Mouse (Mus musculus) ES-Bruce4 (cell line): ENCODE results near the gene Olah. TPM values are rescaled to one million over a fixed set of nuclear protein-coding genes. Genes with fewer than 3 reads are reported as not detected.

Source experiments
- H3K27ac ChIP-seq: 2 replicates; pipeline ENCODE4 v1.5.1; 2012; ENCODE audit warnings: low read length, inconsistent platforms; ENCODE audit not compliant: insufficient read depth
- H3K27me3 ChIP-seq: 2 replicates; pipeline ENCODE4 v1.6.1; 2012; ENCODE audit warnings: mild to moderate bottlenecking, low read length, inconsistent platforms; ENCODE audit not compliant: control insufficient read depth, poor library complexity, insufficient read depth, severe bottlenecking
- H3K36me3 ChIP-seq: 2 replicates; pipeline ENCODE4 v1.6.1; 2012; ENCODE audit warnings: inconsistent platforms, mild to moderate bottlenecking, low read length, moderate library complexity; ENCODE audit not compliant: control insufficient read depth, poor library complexity, insufficient read depth, severe bottlenecking
- H3K4me1 ChIP-seq: one replicate; pipeline ENCODE4 v1.8.1; 2011; ENCODE audit warnings: low read length; ENCODE audit not compliant: control insufficient read depth, insufficient read depth
- H3K4me3 ChIP-seq: 2 replicates; pipeline ENCODE4 v1.5.1; 2011; ENCODE audit warnings: low read depth, mild to moderate bottlenecking, low read length
- H3K9ac ChIP-seq: 2 replicates; pipeline ENCODE4 v1.6.1; 2012; ENCODE audit warnings: low read depth, mild to moderate bottlenecking, inconsistent platforms; ENCODE audit not compliant: poor library complexity, severe bottlenecking
- H3K9me3 ChIP-seq: replicated peaks from 2 replicates; pipeline ENCODE4 v1.6.1; 2012; ENCODE audit warnings: mild to moderate bottlenecking, low read length, inconsistent platforms; ENCODE audit not compliant: control insufficient read depth, poor library complexity, insufficient read depth, severe bottlenecking
- CTCF ChIP-seq: IDR thresholded peaks from one replicate; pipeline ENCODE4 v1.8.1; 2011; ENCODE audit warnings: low read depth, low read length
- EP300 ChIP-seq: IDR thresholded peaks from 2 replicates; pipeline ENCODE4 v1.6.1; 2011; ENCODE audit warnings: low read depth, low read length; ENCODE audit not compliant: insufficient read depth
- POLR2A ChIP-seq: IDR thresholded peaks from one replicate; pipeline ENCODE4 v1.8.1; 2011; ENCODE audit warnings: low read length; ENCODE audit not compliant: insufficient read depth
- polyA plus RNA-seq: library from polyadenylated mRNA; stranded (reverse); fragments of >200 nt; gene quantifications from 2 replicates; pipeline ENCODE4 v1.2.4, GENCODE M21; 2011; ENCODE audit warnings: low read depth; ENCODE audit not compliant: missing spikeins, insufficient read depth, insufficient read length

Gene Olah
- polyA plus RNA-seq, 1 experiment: not detected

GRCm38 (mm10) chr2:3361067-3361466 lies 35.9 kb downstream of the Olah start:
- Histone ChIP-seq H3K9me3 (no peaks in the 10 kb centered on the region), H3K4me3 (no peak overlapping the region), H3K4me1 (no peaks in the 10 kb centered on the region), H3K27ac (no peak overlapping the region), H3K27me3 (0 out of 2 replicates have a peak, but pooled peaks cover 2% of the 10 kb centered on the region), H3K9ac (no peak overlapping the region), H3K36me3 (no peaks in the 10 kb centered on the region)
- TF ChIP-seq EP300 (no peak), POLR2A (no peak), CTCF (no peak)

GRCm38 (mm10) chr2:3357887-3358286 lies 39.1 kb downstream of the Olah start:
- Histone ChIP-seq H3K4me1 (no peaks in the 10 kb centered on the region), H3K9ac (no peak overlapping the region), H3K9me3 (no peaks in the 10 kb centered on the region)

GRCm38 (mm10) chr2:3356311-3356710 lies 40.7 kb downstream of the Olah start:
- no peaks in the 10 kb centered on the region for H3K27me3 ChIP-seq
- no peak for TF ChIP-seq EP300
- H3K4me3 ChIP-seq: no peak overlapping the region
- H3K36me3 ChIP-seq: no peaks in the 10 kb centered on the region
- no peaks in the 10 kb centered on the region for H3K4me1 ChIP-seq
- no peak overlapping the region for H3K9ac ChIP-seq
- H3K27ac ChIP-seq: no peak overlapping the region
- H3K9me3 ChIP-seq: no peaks in the 10 kb centered on the region

More at GRCm38 (mm10) chr2:3357887-3358286, 39.1 kb downstream of the Olah start:
- TF ChIP-seq POLR2A (no peak), CTCF (no peak), EP300 (no peak)
- Histone ChIP-seq H3K27me3 (no peaks in the 10 kb centered on the region), H3K27ac (no peak overlapping the region), H3K4me3 (no peak overlapping the region), H3K36me3 (no peaks in the 10 kb centered on the region)

GRCm38 (mm10) chr2:3355793-3356192 lies 41.2 kb downstream of the Olah start:
- Histone ChIP-seq H3K9me3 (no peaks in the 10 kb centered on the region), H3K27me3 (no peaks in the 10 kb centered on the region), H3K27ac (no peak overlapping the region), H3K36me3 (no peaks in the 10 kb centered on the region), H3K9ac (no peak overlapping the region), H3K4me3 (no peak overlapping the region), H3K4me1 (no peaks in the 10 kb centered on the region)
- no peak for TF ChIP-seq POLR2A
- TF ChIP-seq CTCF: no peak
- no peak for TF ChIP-seq EP300

- no peak overlapping the region for H3K9ac ChIP-seq
- no peak for TF ChIP-seq POLR2A
- no peak for TF ChIP-seq CTCF
- TF ChIP-seq EP300: no peak
These were observed 43.9 kb downstream of the Olah start for GRCm38 (mm10) chr2:3353160-3353559.

GRCm38 (mm10) chr2:3348919-3349318 lies 48.1 kb downstream of the Olah start:
- H3K4me3 ChIP-seq: no peak overlapping the region
- H3K27me3 ChIP-seq: no peaks in the 10 kb centered on the region

More at GRCm38 (mm10) chr2:3353160-3353559, 43.9 kb downstream of the Olah start:
- Histone ChIP-seq H3K27ac (no peak overlapping the region), H3K27me3 (no peaks in the 10 kb centered on the region), H3K4me3 (no peak overlapping the region), H3K4me1 (no peaks in the 10 kb centered on the region), H3K36me3 (no peaks in the 10 kb centered on the region), H3K9me3 (no peaks in the 10 kb centered on the region)

More at GRCm38 (mm10) chr2:3348919-3349318, 48.1 kb downstream of the Olah start:
- Histone ChIP-seq H3K9me3 (no peaks in the 10 kb centered on the region), H3K4me1 (no peaks in the 10 kb centered on the region), H3K36me3 (no peaks in the 10 kb centered on the region), H3K9ac (no peak overlapping the region), H3K27ac (no peak overlapping the region)
- TF ChIP-seq EP300: no peak
- TF ChIP-seq CTCF: peak; percentile 18
